Mouse (Mus musculus): ENCODE measurements around the gene Gnpnat1. TPM values are rescaled to one million over a fixed set of nuclear protein-coding genes. Genes with fewer than 3 reads are reported as not detected.

Gene Gnpnat1
- polyA plus RNA-seq, 1 experiment from 2014 or later: 28.5 TPM

- H3K4me1 ChIP-seq (ENCODE audit: control insufficient read depth, insufficient read depth, low read depth, low read length): no peaks in the 10 kb centered on the region
- H3K27ac ChIP-seq (ENCODE audit: low read depth, low read length): no peak overlapping the region
- H3K9ac ChIP-seq (ENCODE audit: low read depth, low read length): no peak overlapping the region
- 71% methylated on average over 6 of the region's 6 CpGs for WGBS
- ATAC-seq: peak; percentile 41; the same call in 1 of the 2 replicates
- no peak overlapping the region for H3K4me3 ChIP-seq (ENCODE audit: low read length)
- H3K36me3 ChIP-seq (ENCODE audit: control insufficient read depth, insufficient read depth, low read length): no peaks in the 10 kb centered on the region
- H3K27me3 ChIP-seq (replicated peaks; ENCODE audit: control insufficient read depth, insufficient read depth, low read length): no peaks in the 10 kb centered on the region
- H3K4me2 ChIP-seq (ENCODE audit: low read length): no peak overlapping the region
- no peaks in the 10 kb centered on the region for H3K9me3 ChIP-seq (ENCODE audit: control insufficient read depth, low read length)
Observed at GRCm38 (mm10) chr14:45441291-45441690, 36.6 kb upstream of the Gnpnat1 start.

- Histone ChIP-seq H3K4me1 (ENCODE audit: control insufficient read depth, insufficient read depth, low read depth, low read length) (no peaks in the 10 kb centered on the region), H3K4me2 (ENCODE audit: low read length) (no peak overlapping the region), H3K27ac (ENCODE audit: low read depth, low read length) (no peak overlapping the region), H3K9ac (ENCODE audit: low read depth, low read length) (no peak overlapping the region), H3K36me3 (ENCODE audit: control insufficient read depth, insufficient read depth, low read length) (no peaks in the 10 kb centered on the region), H3K9me3 (ENCODE audit: control insufficient read depth, low read length) (no peaks in the 10 kb centered on the region), H3K27me3 (replicated peaks; ENCODE audit: control insufficient read depth, insufficient read depth, low read length) (no peaks in the 10 kb centered on the region), H3K4me3 (ENCODE audit: low read length) (no peak overlapping the region)
- WGBS: 76% methylated on average over 9 of the region's 9 CpGs
- ATAC-seq: no peak
Observed at GRCm38 (mm10) chr14:45439387-45439786, 34.7 kb upstream of the Gnpnat1 start.

GRCm38 (mm10) chr14:45438931-45439275 is 34.2 kb upstream of the Gnpnat1 start:
- no peak overlapping the region for H3K27ac ChIP-seq (ENCODE audit: low read depth, low read length)
- no peaks in the 10 kb centered on the region for H3K4me1 ChIP-seq (ENCODE audit: control insufficient read depth, insufficient read depth, low read depth, low read length)
- no peaks in the 10 kb centered on the region for H3K36me3 ChIP-seq (ENCODE audit: control insufficient read depth, insufficient read depth, low read length)
- H3K4me3 ChIP-seq (ENCODE audit: low read length): no peak overlapping the region
- no peak overlapping the region for H3K9ac ChIP-seq (ENCODE audit: low read depth, low read length)
- ATAC-seq: no peak
- H3K4me2 ChIP-seq (ENCODE audit: low read length): no peak overlapping the region
- no peaks in the 10 kb centered on the region for H3K9me3 ChIP-seq (ENCODE audit: control insufficient read depth, low read length)
- no peaks in the 10 kb centered on the region for H3K27me3 ChIP-seq (replicated peaks; ENCODE audit: control insufficient read depth, insufficient read depth, low read length)
- WGBS: 69% methylated on average over 2 of the region's 2 CpGs

- Histone ChIP-seq H3K27ac (ENCODE audit: low read depth, low read length) (no peak overlapping the region), H3K4me2 (ENCODE audit: low read length) (no peak overlapping the region), H3K9ac (ENCODE audit: low read depth, low read length) (no peak overlapping the region), H3K36me3 (ENCODE audit: control insufficient read depth, insufficient read depth, low read length) (no peaks in the 10 kb centered on the region), H3K9me3 (ENCODE audit: control insufficient read depth, low read length) (no peaks in the 10 kb centered on the region), H3K27me3 (replicated peaks; ENCODE audit: control insufficient read depth, insufficient read depth, low read length) (no peaks in the 10 kb centered on the region), H3K4me3 (ENCODE audit: low read length) (no peak overlapping the region), H3K4me1 (ENCODE audit: control insufficient read depth, insufficient read depth, low read depth, low read length) (no peaks in the 10 kb centered on the region)
- no peak for ATAC-seq
- WGBS: 87% methylated on average over 19 of the region's 19 CpGs
Observed at GRCm38 (mm10) chr14:45438250-45438930, 33.7 kb upstream of the Gnpnat1 start.

GRCm38 (mm10) chr14:45434220-45434619 is 29.5 kb upstream of the Gnpnat1 start:
- 71% methylated on average over 6 of the region's 6 CpGs for WGBS
- Histone ChIP-seq H3K4me2 (ENCODE audit: low read length) (no peak overlapping the region), H3K9me3 (ENCODE audit: control insufficient read depth, low read length) (no peaks in the 10 kb centered on the region; the same call in 1 of the 2 replicates), H3K9ac (ENCODE audit: low read depth, low read length) (no peak overlapping the region), H3K36me3 (ENCODE audit: control insufficient read depth, insufficient read depth, low read length) (no peaks in the 10 kb centered on the region), H3K4me3 (ENCODE audit: low read length) (no peak overlapping the region), H3K27ac (ENCODE audit: low read depth, low read length) (no peak overlapping the region), H3K27me3 (replicated peaks; ENCODE audit: control insufficient read depth, insufficient read depth, low read length) (no peaks in the 10 kb centered on the region), H3K4me1 (ENCODE audit: control insufficient read depth, insufficient read depth, low read depth, low read length) (no peaks in the 10 kb centered on the region)
- ATAC-seq: no peak

GRCm38 (mm10) chr14:45432003-45432402 is 27.3 kb upstream of the Gnpnat1 start:
- H3K27me3 ChIP-seq (replicated peaks; ENCODE audit: control insufficient read depth, insufficient read depth, low read length): no peaks in the 10 kb centered on the region
- no peaks in the 10 kb centered on the region; the same call in 1 of the 2 replicates for H3K9me3 ChIP-seq (ENCODE audit: control insufficient read depth, low read length)
- H3K9ac ChIP-seq (ENCODE audit: low read depth, low read length): no peak overlapping the region
- no peak overlapping the region for H3K27ac ChIP-seq (ENCODE audit: low read depth, low read length)
- no peaks in the 10 kb centered on the region for H3K4me1 ChIP-seq (ENCODE audit: control insufficient read depth, insufficient read depth, low read depth, low read length)
- H3K4me2 ChIP-seq (ENCODE audit: low read length): no peak overlapping the region
- no peaks in the 10 kb centered on the region for H3K36me3 ChIP-seq (ENCODE audit: control insufficient read depth, insufficient read depth, low read length)
- H3K4me3 ChIP-seq (ENCODE audit: low read length): no peak overlapping the region
- WGBS: 77% methylated on average over 4 of the region's 4 CpGs
- no peak for ATAC-seq

GRCm38 (mm10) chr14:45430066-45430842 is 25.5 kb upstream of the Gnpnat1 start:
- Histone ChIP-seq H3K27ac (ENCODE audit: low read depth, low read length) (no peak overlapping the region), H3K36me3 (ENCODE audit: control insufficient read depth, insufficient read depth, low read length) (no peaks in the 10 kb centered on the region), H3K4me3 (ENCODE audit: low read length) (no peak overlapping the region), H3K9ac (ENCODE audit: low read depth, low read length) (no peak overlapping the region), H3K4me1 (ENCODE audit: control insufficient read depth, insufficient read depth, low read depth, low read length) (no peaks in the 10 kb centered on the region), H3K4me2 (ENCODE audit: low read length) (no peak overlapping the region), H3K9me3 (ENCODE audit: control insufficient read depth, low read length) (peaks cover 2% of the 10 kb centered on the region; the same call in 1 of the 2 replicates), H3K27me3 (replicated peaks; ENCODE audit: control insufficient read depth, insufficient read depth, low read length) (no peaks in the 10 kb centered on the region)
- no peak for ATAC-seq
- 94% methylated on average over 13 of the region's 13 CpGs for WGBS

- Histone ChIP-seq H3K27me3 (replicated peaks; ENCODE audit: control insufficient read depth, insufficient read depth, low read length) (no peaks in the 10 kb centered on the region), H3K4me2 (ENCODE audit: low read length) (no peak overlapping the region), H3K9me3 (ENCODE audit: control insufficient read depth, low read length) (peaks cover 2% of the 10 kb centered on the region; the same call in 1 of the 2 replicates), H3K4me1 (ENCODE audit: control insufficient read depth, insufficient read depth, low read depth, low read length) (no peaks in the 10 kb centered on the region), H3K36me3 (ENCODE audit: control insufficient read depth, insufficient read depth, low read length) (no peaks in the 10 kb centered on the region), H3K27ac (ENCODE audit: low read depth, low read length) (no peak overlapping the region), H3K9ac (ENCODE audit: low read depth, low read length) (no peak overlapping the region), H3K4me3 (ENCODE audit: low read length) (no peak overlapping the region)
- 11% methylated on average over 5 of the region's 5 CpGs for WGBS
- ATAC-seq: peak; percentile 79; the same call in 1 of the 2 replicates
Observed at GRCm38 (mm10) chr14:45423220-45423619, 18.5 kb upstream of the Gnpnat1 start.

- Histone ChIP-seq H3K4me2 (ENCODE audit: low read length) (no peak overlapping the region), H3K4me1 (ENCODE audit: control insufficient read depth, insufficient read depth, low read depth, low read length) (no peaks in the 10 kb centered on the region), H3K9me3 (ENCODE audit: control insufficient read depth, low read length) (peaks cover 2% of the 10 kb centered on the region; the same call in 1 of the 2 replicates), H3K36me3 (ENCODE audit: control insufficient read depth, insufficient read depth, low read length) (no peaks in the 10 kb centered on the region), H3K9ac (ENCODE audit: low read depth, low read length) (no peak overlapping the region), H3K4me3 (ENCODE audit: low read length) (no peak overlapping the region), H3K27ac (ENCODE audit: low read depth, low read length) (no peak overlapping the region), H3K27me3 (replicated peaks; ENCODE audit: control insufficient read depth, insufficient read depth, low read length) (no peaks in the 10 kb centered on the region)
- ATAC-seq: 0 out of 2 replicates have a peak, but pooled peaks have one; percentile 14
- WGBS: 56% methylated on average over 4 of the region's 4 CpGs
Observed at GRCm38 (mm10) chr14:45422371-45422770, 17.7 kb upstream of the Gnpnat1 start.
